Mouse (Mus musculus) adrenal gland, postnatal 14 days (tissue): Measurements from ENCODE around the gene Mef2a. TPM values are rescaled to one million over a fixed set of nuclear protein-coding genes. Genes with fewer than 3 reads are reported as not detected.

ENCODE experiments used
- DNase-seq: peaks from one replicate; pipeline ENCODE4 v3.0.0; 2021; ENCODE audit warnings: mixed read lengths
- total RNA-seq: library from RNA; stranded (reverse); gene quantifications from 2 replicates; pipeline ENCODE4 v1.2.3, GENCODE M21; 2021

Gene Mef2a
- total RNA-seq, 1 experiment from 2014 or later: 69.8 TPM

DNA sequence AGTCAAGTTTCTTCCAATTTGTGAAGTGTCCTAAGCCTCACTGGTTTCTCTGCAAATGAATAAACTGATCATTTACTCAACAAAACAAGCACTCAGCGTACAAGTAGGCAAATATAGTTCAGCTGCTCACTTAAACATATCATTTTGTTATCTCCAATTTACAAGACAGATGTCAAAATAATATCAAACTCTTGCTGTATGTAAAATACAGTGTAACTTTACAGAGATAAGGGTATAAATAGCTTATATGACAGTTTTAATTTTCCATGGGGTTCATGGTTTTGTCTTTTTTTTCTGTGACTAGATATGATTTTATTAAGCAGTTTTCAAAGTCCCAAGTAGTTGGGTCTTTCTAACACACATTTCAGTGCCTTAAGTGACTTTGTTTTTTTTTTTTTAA, 127.4 kb downstream of the Mef2a start:
- no peak for DNase-seq

DNA sequence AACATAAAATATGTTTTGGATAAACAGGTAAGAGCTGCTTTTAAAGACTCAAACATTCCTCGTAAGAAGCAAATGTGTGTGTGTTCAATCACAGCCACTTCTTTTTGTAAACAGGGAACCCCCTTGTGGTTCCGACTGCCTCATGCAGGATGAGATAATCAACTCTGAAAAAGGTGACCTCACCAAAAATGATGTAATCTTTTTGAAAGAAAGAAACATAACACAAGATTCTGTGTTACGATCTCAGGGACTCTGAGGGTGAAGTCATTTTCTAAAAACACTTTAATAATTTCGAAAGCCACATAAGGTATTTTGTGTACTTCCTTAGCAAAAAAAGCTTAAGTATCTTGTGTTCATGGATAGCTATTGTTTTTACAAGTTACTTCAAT, 128.8 kb downstream of the Mef2a start:
- no peak for DNase-seq

DNA sequence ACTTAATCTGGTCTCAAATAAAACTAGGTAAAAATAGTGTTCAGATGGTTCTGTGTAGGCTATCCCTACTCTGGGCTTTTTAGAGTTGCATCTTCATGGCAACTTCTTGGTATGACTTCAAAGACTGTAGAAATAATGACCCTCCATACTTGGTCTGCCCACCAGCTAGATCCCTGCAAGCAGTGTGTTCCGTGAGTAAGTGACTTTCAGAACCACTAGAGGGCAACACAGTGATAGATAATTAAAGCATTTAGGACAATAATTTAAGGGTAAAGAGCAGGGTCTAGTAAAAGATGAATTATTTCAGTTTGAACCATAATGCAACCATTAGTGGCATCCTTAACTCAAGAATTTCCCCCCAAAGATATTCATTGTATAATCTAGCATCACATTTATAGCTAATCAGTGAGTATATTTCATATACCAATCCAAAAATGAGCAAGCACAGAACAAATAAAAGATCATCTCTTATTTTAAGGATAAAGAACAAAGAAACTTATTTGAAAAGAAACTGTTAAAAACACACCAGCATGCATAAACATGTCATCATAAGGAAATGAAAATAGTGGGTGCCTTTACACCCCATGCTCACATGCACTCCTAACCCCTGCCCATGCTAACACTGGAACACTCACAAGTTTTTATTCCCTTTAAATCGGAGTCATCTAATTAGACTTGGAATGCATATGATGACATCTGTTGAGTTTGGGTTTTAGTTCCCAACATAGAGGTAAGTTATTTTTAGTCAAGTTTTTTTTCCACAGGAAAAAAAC, 129.4 kb downstream of the Mef2a start:
- DNase-seq: no peak

DNA sequence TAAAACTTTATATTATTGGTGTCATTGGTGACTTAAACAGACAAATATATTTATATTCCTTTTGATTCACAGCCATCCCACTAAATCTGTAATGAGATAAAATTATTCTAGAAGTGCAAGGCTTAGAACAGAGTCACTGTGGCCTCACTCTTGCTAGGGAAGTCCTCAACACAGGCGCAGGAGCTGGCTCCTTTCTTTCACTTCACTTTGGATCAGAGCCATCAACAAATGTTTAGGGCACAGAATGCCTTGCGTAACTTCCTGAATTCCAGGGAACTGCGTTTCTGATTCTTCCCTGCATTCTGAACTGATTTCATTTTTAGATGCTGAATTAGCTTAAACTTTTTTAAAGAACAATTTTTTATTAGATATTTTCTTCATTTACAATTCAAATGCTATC, 130.7 kb downstream of the Mef2a start:
- no peak for DNase-seq

DNA sequence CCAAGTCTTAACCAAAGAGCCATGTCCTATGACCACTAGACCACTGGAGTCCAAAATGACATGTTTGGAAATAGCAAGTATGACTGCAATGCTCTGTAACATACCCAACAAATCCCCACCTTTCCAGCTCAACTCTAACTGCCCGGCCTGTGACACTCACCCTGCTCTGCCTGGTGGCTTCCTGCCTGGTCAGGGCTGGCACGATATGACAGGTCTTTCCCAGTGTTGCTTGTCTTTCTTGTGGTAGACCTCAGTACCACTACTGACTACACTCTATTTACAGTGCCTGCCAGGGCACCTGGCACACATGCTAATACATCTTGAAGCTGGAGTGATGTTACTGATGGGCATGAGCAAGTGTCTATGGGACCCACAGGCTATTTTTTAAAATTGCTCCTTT, 134.9 kb downstream of the Mef2a start:
- DNase-seq: no peak

DNA sequence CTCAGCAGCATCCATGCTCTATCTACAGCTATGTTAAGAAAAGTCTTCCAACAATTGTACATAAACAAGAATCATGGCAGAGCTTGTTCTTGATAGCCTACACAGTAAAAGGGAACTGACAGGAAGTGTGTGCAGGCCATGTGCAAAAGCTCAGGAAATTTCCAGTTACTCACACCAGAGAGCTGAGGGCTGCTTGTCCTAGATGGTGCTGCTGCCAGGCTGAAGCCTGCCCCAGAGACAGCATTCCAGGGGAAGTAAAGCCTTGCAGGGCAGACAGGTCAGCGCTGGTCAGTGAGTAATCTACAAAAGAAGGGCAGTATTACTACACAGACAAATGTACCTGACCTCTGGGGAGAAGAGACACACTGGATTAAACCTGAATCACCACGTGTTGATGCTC, 136.3 kb downstream of the Mef2a start:
- DNase-seq: no peak

DNA sequence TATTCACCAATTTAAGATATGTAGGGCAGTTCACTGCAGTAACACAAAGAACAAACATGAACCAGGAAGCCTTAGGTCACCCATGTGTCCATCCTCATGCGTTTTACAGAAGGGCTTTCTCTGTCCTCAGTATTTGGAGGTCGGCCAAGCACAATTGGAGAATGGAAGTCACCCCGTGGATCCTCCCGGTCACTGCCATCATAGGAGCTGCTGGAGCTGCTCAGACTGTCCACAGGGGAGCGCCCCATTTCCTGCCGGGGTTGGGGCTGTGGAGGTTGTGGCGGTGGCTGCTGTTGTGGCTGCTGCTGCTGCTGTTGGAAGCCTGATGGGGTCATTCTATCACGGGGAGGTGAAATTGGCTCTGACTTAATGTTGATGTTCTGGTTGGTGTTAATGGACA, 137.9 kb downstream of the Mef2a start:
- peak; percentile 54 for DNase-seq

DNA sequence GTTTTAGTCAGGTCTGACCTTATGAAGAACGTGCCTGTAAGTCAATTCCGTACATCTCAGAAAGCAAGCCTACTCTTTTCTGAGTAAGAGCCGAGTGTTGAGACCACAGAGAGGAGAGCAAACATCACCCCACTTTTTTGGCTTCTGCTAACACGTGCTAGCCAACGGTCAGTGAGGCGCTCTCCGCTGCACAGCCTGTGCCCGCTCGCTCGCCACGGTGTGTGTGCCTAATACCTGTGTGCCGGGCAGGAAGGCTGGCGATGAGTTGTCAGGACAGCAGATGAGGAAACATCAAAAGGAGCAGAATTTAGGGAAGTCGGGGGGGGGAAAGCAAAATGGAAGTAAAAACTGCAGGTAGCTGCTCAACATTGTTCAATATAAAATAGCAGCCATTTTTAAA, 140.2 kb downstream of the Mef2a start:
- no peak for DNase-seq

DNA sequence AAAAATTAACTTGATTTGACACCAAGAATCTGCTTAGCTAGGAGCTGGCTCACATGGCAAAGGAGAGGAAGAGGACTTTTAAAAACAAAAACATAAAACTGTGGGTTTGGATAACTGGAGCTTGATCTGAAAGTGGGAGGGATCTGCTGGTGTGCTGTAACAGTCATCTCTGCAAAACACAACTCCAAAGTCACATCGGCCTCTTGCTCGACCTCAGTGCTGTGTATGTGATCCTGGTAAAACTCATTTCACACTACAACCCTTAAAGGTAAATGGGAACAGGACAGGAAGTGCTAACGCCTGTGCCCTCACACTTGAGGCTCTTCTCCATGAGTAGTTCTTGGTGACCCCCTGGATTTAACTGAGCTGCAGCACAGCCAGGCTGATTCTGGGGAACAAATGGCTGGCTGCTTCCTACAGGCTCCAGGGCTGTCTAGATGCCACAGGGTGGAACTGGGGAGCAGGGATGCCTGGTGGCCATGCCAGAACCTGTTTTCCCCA, 142.0 kb downstream of the Mef2a start:
- DNase-seq: no peak

DNA sequence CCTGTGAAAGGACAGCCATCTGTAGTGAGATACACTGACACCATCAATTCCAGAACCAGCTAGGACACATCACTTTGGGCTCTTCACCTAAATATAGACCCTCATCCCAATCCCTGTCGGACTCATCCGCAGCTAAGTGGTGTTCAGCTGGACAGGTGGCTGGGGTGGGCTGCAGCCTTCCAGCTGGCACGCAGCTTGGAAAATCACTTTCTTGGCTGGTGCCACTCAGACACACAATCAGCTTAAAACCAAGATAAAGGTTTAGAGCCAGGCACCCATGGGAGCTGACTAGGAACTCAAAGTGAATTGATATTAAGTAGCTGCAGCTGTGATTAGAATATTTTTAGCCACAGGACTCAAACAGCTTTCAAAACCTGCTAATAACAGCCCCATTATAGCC, 142.4 kb downstream of the Mef2a start:
- no peak for DNase-seq

DNA sequence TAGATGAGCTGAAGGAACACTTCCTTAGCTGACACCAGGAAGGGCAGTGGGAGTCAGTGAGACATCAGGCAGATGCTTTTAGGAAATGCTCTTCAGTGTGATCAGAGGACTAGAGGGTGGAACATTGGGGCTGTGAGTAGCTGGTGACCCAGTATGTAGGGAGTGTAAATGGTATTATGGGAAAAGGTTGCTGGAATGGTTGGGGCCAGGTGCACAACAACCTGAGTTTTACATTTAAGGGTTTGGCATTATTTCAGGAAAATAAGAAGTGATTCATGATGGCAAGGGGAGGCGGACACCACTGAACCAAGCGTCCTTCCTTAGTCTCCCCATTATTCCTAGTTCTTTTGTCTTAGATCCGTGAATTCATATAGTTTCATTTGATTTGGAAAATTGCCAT, 143.0 kb downstream of the Mef2a start:
- no peak for DNase-seq

DNA sequence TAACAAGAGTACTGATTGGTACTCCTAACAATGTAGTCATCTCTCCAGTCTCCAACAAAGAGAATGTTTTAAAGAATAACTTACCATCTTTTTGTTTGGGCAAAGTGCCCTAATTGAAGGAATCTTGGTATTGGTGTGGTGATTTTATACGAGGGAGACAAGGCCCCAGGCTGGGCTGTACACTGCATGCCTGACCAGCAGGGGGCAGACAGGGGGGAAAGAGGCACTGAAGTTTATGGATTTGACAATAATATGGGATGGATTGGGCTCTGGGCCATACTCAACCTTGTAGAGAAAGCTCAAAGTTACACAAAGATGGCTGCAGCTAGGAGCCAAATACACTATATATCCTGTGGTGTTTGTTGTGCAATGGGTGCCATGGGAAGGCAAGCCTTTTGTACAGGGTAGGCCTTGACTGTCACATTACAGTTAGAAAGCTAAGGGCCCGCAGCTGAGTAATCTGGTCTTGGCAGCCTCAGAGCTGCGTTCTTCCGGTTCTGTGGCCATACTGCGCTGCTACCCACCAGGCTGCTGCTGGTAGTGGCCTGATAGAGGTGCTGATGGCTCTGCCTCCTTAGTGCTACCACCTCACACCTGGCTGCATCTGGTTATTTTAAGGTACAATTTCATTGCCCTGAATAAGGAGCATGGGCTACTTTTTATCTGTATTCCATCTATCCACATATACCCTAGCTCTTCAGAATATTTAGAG, 143.6 kb downstream of the Mef2a start:
- peak; percentile 77 for DNase-seq

DNA sequence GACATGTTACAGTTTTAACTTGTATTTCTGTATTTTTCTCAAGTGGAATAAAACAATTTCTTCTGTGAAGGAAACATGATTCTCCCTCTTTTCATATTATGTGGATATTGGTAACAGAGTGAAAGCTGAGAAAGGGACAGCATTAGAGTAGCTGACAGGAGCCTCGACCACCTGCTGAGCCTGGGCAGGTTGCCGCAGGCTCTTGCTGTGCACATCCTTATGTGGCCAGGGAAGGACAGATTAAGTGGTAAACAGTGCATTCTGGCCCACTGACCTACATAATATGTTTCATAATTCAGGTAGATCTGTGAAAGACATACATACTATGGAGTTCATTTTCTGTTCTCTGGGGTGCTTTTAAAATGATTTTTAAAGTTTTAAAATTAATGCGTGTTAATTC, 144.3 kb downstream of the Mef2a start:
- DNase-seq: no peak

DNA sequence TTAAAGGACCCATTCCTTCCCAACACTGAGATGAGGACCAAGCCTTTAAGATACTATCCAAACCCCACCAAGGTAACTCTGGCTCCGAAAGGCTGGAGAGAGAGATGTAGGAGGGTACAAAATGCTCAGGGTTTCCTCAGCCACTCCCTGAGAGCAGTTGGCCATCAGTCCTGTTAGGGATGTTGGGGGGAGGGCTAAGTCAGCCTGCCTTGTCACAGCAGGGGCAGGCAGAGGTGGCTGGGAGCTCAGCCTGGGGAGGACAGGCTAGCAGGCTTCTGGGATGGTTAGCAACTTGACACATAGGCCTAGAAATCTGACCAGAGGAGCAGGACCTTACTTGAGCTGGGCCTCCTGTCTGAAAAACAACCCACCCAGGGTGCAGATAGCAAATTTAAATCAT, 145.1 kb downstream of the Mef2a start:
- no peak for DNase-seq

DNA sequence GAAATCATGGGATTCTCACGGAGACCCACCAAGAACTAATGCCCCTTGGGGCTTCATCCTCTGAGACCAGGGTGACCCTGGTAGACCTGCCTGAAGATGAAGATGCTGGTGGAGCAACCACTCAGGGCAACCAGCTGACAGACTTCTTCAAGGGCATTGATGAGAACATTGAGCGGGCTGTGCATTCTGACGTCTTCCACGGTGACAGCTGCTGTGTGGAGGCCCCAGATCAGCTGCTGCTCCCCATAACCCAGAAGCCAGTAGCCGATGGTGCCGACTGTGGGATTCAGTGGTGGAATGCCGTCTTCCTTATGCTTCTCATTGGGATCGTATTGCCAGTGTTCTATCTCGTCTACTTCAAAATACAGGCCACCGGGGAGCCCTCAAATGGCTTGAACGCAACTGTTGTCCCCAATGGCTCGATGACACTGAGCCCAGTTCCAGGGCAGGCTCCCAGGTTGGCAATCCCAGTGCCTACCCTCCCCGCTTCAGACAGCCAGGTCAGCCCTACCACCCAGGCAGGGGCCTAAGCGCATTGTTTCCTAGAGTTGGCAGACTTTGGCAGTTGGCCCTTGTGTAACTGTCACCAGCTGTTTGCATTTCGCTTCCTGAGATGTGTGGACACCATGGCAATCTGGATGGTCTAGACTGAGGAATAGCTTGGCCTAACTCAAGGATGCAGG, 146.6 kb downstream of the Mef2a start:
- DNase-seq: no peak

DNA sequence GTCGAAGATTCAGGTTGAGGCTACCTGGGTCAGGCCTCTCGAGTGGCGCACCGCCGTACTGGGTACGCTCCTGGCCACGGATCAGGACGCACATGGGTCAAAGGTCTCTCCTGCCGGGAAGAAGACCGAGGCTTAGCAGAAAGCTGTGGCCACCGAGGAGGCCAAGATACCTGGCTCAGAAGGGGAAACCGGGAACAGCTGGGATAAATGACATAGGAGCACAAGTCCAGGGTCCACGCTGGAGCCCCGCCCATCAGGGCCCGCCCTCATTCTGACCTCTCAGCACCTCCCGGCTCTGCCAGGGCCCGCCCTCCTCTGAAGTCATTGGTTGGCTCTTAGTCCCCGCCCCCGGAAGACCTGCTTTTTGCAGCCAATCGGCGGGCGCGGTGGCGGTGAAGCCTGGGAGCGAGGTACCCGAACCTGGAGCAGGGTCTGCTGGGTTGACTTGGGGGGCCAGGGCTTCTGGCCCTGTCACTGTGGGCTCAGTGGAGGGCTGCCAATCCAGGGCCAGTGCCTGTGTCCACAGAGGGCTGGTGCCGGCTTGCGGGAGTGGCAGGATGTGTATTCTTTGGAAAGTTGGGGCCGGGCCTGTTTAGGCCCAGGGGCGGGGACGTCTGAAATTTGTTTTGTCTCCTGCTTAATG, 150.3 kb downstream of the Mef2a start, which contains the start of gene Lysmd4:
TSS of gene Lysmd4 (plus strand) at position 325 of the 643 bp plus-strand sequence.
- DNase-seq: peak; percentile 99

DNA sequence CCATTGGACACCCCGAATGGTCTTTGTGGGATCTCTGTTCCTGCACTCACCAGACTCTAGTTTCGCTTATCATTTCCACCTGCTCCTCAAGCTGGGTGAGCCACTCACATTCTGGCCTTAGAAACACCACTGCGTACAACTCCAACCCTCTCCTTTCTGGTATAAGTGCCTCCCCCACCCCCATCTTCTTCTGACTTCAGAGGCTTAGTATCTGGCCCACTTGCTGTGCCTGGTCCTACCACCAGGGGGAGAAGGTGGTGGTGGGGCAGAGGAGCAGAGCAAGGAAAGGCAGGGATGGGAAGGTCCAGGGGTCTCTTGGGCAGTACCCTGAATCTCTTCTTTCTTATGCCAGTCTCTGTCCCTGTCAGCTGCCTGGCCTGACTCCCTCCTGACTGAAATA, 155.6 kb downstream of the Mef2a start:
- DNase-seq: peak; percentile 84

DNA sequence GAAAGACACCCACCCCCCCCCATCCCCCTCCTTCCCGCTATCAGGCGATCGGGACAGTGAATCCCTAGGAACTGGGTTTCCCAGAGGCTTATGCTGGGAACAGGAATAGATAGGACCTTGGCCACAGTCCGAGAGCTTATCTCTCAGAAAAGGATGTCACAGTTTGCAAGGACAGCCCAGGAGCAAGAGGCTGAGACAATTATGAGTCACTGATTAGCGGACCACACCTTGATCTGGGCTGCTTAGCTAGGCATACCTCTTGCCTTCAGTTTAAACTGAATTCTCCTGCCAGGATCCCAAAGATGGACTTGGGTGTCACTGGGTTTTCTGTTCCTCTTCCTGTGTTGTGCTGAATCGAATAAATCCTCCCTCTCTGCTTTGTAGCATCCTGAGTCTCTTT, 156.3 kb downstream of the Mef2a start:
- DNase-seq: peak; percentile 37

DNA sequence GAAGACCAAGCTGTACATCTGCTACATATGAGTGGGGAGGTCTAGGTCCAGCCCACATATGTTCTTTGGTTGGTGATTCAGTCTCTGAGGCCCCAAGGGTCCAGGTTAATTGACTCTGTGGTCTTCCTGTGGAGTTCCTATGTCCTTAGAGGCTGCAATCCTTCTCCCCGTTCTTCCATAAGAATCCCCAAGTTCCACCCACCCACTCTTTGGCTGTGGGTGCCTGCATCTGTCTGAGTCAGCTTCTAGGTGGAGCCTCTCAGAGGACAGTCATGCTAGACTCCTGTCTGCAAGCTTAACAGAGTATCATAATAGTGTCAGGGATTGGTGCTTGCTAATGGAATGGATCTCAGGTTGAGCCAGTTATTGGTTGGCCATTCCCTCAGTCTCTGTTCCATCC, 159.1 kb downstream of the Mef2a start:
- DNase-seq: no peak

DNA sequence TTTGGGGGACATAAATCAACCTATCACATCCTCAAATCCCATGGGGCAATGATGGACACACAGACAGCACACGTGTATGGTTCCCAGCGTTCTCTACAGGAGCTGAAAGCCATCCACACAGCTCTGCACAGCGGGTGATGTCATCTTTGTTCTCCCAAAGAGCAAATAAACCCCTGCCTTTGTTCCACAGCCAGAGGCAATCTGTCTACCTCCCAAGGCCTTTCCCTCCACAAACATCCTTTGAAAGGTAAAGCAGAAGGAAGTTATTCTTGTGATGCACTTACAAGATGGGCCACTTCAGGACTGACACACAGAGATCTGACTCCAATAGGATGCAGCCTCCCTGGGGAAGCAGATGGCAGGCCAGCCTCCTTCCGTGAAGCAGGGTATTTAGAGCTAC, 160.7 kb downstream of the Mef2a start:
- peak; percentile 53 for DNase-seq

DNA sequence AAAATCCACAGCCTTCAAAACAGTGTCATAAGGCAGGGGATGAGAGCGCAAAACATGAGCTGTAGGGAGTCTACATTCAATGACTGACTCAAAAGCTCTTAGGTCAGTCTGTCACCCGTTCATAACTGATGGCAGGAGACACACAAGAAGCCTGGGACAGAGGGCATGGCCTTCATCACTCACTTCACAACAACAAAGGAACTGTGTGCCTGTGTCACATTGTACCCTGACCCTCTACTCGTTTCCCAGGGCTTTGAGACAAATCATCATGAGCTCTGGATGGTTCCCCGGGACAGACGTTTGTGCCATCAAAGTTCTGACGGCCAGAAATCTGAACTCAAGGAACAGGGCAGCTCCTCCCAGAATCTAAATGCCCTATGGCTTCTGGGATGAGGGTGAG, 161.3 kb downstream of the Mef2a start:
- DNase-seq: no peak

DNA sequence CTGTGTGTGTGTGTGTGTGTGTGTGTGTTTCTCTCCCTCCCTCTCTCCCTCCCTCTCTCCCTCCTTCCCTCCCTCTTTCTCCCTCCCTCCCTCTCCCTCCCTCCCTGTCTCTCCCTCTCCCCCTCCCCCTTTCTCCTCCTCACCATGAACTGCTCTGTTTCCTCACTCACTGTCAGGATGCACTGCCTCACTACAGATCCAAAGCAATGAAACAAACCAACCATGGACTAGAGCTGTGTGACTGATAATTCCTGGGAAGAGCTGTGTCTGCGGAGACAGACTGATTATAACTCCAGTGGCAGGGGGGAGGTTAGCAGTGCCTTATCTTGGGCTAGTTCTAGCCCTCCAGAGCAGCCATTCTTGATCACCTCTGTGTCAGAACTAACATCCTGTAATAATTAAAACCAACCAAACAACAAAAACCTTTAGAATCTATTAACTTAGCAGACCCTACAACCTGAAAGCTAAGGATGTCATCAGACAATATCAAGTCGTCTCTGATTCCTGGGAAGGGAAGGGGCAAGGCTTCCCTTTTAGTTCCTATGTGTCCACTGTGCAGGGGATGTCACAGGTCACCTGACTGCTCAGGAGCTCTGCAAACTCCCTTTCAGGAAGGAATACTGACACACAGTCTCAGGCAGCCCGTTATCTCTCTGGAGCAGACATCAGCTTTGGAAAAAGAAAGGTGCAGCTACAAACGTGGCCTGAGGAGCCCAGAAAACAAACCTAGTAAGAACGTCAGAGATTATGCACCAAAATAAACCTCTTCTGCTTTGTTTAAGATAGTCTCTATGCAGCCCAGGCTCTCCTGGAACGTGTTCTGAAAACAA, 162.4 kb downstream of the Mef2a start:
- no peak for DNase-seq
